Mouse (Mus musculus): ENCODE data around the gene Btnl9.

DNA sequence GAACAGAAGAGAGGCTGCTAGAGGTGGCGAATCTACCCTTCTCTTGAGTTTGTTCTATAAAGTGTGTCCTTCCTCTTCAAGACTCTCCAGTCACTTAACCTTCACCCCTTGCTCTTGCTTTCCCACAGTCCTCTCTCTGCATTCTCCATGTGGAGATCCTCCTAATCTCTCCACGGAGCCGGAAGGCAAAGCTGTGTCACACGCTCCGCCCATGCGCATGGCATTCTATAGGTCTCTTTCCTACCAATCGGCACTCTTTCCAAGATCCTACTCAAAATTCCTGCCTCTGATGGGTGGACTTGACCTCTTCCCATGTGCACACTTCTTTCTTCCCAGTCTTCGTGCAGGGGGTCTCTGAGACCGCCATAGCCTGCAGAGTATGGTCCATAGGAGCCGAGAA is 742 bp upstream of the Btnl9 start:
- TF ChIP-seq MAX (IDR thresholded peaks at IDR 0.05; ENCODE audit: low read length) (no peak), MXI1 (IDR thresholded peaks at IDR 0.05; ENCODE audit: low read depth, low read length) (no peak), TCF12 (IDR thresholded peaks at IDR 0.05; ENCODE audit: low read depth, low read length) (no peak), MAFK (IDR thresholded peaks at IDR 0.05; ENCODE audit: borderline replicate concordance, low read depth, low read length) (no peak), CTCF (IDR thresholded peaks at IDR 0.05 in 2 of 3, conservative IDR thresholded peaks at IDR 0.05 in 1 of 3; ENCODE audit: control insufficient read depth in 1 of 3, insufficient read depth in 1 of 3, low read depth in 2 of 3, low read length in 3 of 3, poor library complexity in 1 of 3, severe bottlenecking in 1 of 3) (no peak), USF1 (IDR thresholded peaks at IDR 0.05; ENCODE audit: low read depth, low read length) (no peak)
